Mouse (Mus musculus): ENCODE measurements around the gene Gpr39. TPM values are rescaled to one million over a fixed set of nuclear protein-coding genes. Genes with fewer than 3 reads are reported as not detected.

Gpr39 gene
- polyA plus RNA-seq (2012; rRNA removed), result 0.37 and 0.43 TPM in 2 replicates

GRCm38 (mm10) chr1:125676790-125677273, at the start of gene Gpr39:
Gpr39 (plus strand) TSS chr1:125676995.

GRCm38 (mm10) chr1:125912601-125913600, 236.1 kb downstream of the Gpr39 start, which contains the start of gene Lypd1:
Lypd1 (minus strand) TSS chr1:125913101.

Other genes with a start within 250 kb of the Gpr39 start
- 110 and 113 TPM in 2 replicates for gene Actr3, start 241.3 kb upstream of the Gpr39 start, polyA plus RNA-seq (2012; rRNA removed)
- gene Slc35f5, start 116.4 kb upstream of the Gpr39 start, polyA plus RNA-seq (2012; rRNA removed), result 42.6 and 44.1 TPM in 2 replicates
- 102 and 110 TPM in 2 replicates for gene Lypd1, start 236.1 kb downstream of the Gpr39 start, polyA plus RNA-seq (2012; rRNA removed)